Mouse (Mus musculus) urinary bladder, postnatal 0 days (tissue): ENCODE data around the gene Gm21974. TPM values are rescaled to one million over a fixed set of nuclear protein-coding genes. Genes with fewer than 3 reads are reported as not detected.

Experiments
- polyA plus RNA-seq: library from polyadenylated mRNA; unstranded; fragments of >200 nt; fragmentation: Nextera tagmentation; extraction: Ambion mirVana; gene quantifications from 2 replicates; pipeline ENCODE4 v1.2.1, GENCODE M21; 2015

Gene Gm21974
- polyA plus RNA-seq = not detected in 2 replicates

DNA sequence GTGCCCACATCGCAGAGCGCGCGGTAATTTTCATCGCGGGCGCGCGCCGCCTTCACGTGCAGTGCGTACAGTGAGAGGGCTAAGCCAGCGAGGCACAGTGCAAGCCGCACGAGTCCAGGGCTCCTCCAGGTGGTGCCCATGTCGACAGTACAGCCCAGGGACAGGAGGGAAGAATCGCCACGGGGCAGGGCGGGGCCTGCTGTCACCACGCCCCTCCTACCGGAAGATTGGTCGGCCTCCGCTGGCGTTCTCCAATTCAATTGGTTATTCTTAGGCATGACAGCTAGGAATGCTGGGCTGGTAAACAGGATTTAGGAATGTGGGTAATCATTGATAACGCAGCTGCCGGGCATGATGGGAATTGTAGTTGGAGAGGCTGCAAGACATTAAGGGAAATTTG is at the start of gene Gm21974, which contains the start of gene Vkorc1:
Gene Gm21974 (minus strand): TSS at position 13 of the 400 bp plus-strand sequence.
Gene Vkorc1 (minus strand): TSS at position 176 of the 400 bp plus-strand sequence.

DNA sequence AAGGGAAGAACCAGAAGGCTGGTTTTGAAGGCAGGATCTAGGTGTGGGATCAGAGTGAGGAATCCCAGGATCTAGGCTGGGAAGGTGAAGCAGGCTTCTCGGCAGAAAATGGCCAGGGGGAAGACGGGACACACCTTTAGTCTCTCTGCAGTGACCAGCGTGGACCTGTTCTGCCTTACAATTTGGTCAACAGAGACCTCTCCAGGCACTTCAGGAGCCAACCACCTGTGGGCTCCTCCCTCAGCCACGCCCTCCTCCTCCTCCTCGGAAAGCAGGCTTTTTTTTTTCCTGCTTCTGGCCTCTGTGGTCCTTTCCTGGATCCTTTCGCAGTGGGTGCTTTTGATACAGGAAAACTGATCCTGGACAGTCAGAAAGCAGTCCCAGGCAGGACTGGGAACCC is 34.7 kb upstream of the Gm21974 start, which contains the start of gene Prss8:
Gene Prss8 (minus strand): TSS at position 182 of the 400 bp plus-strand sequence.

DNA sequence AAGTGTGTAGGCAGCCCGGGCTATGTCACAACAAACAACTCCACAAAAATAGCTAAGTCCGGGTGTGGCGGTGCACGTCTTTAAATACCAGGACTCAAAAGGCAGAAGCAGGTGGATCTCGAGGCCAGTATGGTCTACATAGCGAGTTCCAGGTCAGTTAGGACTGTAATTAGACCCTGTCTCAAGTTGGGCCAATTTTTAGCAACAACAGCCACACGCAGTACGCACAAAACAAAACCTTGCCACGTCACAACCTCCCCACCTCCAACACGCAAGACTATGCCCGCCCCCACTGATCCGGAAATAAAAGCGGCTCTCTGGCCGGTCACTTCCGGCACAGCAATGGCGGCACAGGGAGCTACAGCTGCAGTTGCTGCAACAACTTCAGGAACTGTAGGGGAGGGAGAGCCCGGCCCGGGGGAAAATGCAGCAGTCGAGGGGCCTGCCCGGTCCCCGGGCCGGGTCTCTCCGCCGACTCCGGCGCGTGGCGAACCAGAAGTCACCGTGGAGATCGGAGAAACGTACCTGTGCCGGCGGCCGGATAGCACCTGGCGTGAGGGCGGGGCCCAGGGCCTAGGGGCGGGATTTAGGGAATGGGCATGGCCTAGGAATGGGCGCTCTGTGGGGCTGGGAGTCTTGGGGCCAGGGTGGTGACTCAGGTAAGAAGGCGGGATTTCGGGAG is 17.1 kb upstream of the Gm21974 start, which contains the start of gene Kat8:
Gene Kat8 (plus strand): TSS at position 327 of the 682 bp plus-strand sequence.

DNA sequence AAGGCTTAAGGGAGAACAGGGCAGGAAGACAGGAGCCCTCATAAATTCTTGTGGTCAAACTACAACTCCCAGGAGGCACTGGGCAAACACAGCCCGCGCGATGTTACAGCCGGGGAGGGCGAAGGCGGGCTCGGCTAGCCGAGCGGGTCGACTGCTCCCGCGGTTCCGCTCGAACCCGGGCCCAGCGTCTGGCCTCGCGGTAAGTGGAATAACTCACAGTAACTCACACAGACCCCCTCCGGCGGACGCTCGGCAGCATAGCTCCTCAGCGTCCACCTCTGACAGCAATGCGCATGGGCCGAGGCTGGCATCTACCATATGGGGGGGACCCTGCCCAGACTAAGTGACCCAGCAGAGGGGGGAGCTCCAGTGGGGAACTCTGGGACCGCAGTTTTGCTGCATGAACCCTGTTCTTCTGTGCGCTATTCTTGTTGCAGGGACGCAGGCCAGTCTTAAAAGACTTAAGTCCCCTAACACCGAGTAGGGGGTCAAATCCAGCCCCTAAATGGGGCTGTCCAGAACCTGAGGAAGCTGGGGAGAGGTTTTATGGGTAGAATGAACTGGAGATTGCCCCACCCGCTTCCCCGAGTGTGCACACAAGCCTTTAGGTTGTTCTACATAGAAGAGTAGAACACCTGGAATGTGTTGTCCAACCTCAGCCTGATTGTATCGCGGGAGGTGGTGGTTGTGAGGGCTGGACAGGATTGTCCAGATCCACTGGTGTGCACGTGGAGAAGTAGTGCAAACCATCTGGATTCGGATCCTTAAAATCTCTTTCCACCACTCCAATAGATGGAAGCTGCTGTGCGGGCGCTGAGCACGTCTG is 8.9 kb upstream of the Gm21974 start, which contains the start of gene Bckdk:
Gene Bckdk (plus strand): TSS at position 112 of the 826 bp plus-strand sequence.

DNA sequence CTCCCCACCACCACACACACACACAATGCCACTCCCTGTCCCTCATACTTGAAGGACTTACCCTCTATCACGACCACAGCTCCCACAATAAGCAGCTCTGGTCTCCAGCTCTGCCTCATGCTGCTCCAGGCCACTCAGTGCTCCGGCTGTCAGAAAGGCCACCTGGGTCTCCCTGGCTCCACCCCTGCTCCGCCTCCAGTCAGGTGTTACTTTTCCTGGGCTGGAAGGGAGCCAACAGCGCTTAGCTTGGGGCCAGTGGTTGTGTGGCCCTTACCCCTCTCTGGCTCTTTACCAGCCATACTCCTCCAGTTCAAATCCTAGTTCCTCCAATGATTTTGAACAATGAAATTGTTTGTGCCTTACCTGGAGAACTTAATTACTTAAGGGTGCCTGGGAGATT is 4.5 kb downstream of the Gm21974 start, which contains the start of gene Prss53:
Gene Prss53 (minus strand): TSS at position 173 of the 400 bp plus-strand sequence.

DNA sequence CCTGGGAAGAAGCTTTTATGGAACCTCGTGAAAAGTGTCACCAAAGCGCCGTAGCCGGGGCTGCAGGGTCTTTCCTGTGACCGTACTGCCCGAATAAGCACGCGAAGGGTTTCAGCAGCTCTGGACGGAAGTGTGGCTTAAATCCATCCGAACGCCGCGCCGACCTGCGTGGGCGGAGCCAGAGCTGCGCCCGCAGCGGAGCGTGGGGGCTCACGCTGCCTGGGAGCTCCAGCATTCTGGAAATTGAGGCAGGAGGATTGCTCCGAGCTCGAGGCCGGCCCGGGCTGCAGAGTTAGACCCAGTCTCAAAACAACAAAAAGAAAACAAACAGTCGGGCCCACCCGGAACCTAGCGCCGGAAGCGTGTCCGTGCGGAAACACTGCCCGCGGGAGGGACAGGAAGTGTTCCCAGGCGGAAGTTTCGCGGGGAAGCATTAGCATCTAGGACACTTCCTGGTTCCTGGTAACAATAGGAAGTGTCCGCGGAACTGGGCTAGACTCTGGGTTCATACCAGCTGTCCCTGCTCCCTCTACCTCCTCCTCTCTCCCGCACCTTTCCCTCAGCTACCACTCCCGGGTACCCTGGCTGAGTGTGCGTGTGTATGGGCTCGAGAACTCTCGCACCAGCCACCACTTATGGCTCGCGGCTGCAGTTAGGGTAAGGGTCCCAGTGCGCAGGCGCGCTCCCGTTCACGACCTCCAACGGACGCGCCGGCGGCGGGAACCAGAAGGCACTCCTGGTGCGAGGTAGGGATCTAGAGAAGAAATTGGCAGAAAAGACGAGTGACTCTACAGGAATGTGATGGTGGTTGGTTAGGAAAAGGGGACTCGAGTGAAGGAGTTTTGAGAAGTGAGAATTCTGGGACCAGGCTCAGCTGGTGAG is 18.5 kb downstream of the Gm21974 start, which contains the start of gene Zfp668:
Gene Zfp668 (minus strand): TSS at position 362 of the 882 bp plus-strand sequence.

DNA sequence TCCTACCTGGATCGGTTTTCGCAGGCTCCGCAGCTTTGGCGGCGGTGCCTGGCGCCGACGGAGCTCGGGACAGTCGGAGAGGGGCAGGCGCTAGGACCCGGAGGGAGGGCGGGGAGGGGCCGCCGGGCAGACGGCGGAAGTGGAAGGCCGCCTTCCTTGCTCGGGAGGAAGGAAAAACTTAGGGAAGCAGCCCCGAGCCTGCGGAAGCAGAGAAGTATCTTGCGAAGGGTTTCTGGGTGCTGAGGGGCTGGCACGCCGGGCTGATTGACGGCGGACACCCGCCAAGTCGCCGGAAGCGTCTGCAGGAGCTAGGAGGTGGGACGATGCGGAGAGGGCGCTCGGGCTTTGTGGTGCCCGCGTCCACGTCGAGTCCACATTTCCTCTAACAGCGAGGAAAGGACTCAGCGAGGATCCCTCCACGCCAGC is 19.2 kb downstream of the Gm21974 start, which contains the start of gene Zfp646:
Gene Zfp646 (plus strand): TSS at position 181 of the 426 bp plus-strand sequence.

Other genes starting within 250 kb of the Gm21974 start
- 31.0 and 37.4 TPM in 2 replicates for gene Bcl7c, start 186.5 kb downstream of the Gm21974 start, polyA plus RNA-seq
- gene Ctf1, start 182.7 kb downstream of the Gm21974 start, polyA plus RNA-seq = 5.9 and 6.1 TPM in 2 replicates
- gene Ctf2, start 163.3 kb downstream of the Gm21974 start, polyA plus RNA-seq = 0.12 TPM in 1 of 2 replicates, not detected in the other
- 1.1 and 1.4 TPM in 2 replicates for gene Fbxl19, start 150.9 kb downstream of the Gm21974 start, polyA plus RNA-seq
- 22.1 and 26.0 TPM in 2 replicates for gene Orai3, start 125.6 kb downstream of the Gm21974 start, polyA plus RNA-seq
- 9.4 and 11.0 TPM in 2 replicates for gene Setd1a, start 118.8 kb downstream of the Gm21974 start, polyA plus RNA-seq
- gene Gm49388, start 109.8 kb downstream of the Gm21974 start, polyA plus RNA-seq = not detected in 2 replicates
- gene Hsd3b7, start 94.8 kb downstream of the Gm21974 start, polyA plus RNA-seq = 26.7 and 37.8 TPM in 2 replicates
- gene Stx4a, start 71.2 kb downstream of the Gm21974 start, polyA plus RNA-seq = 47.2 and 47.9 TPM in 2 replicates
- 0.67 and 1.3 TPM in 2 replicates for gene Stx1b, start 70.9 kb downstream of the Gm21974 start, polyA plus RNA-seq
- gene Zfp646, start 19.2 kb downstream of the Gm21974 start, polyA plus RNA-seq = 3.5 and 3.8 TPM in 2 replicates
- gene Zfp668, start 18.6 kb downstream of the Gm21974 start, polyA plus RNA-seq = 6.5 and 6.9 TPM in 2 replicates
- 0.65 and 0.75 TPM in 2 replicates for gene Prss53, start 4.5 kb downstream of the Gm21974 start, polyA plus RNA-seq
- gene Vkorc1, start 163 bp upstream of the Gm21974 start, polyA plus RNA-seq = 151 and 156 TPM in 2 replicates
- 103 and 107 TPM in 2 replicates for gene Bckdk, start 8.6 kb upstream of the Gm21974 start, polyA plus RNA-seq
- 16.2 and 16.4 TPM in 2 replicates for gene Kat8, start 17.1 kb upstream of the Gm21974 start, polyA plus RNA-seq
- 27.0 and 30.7 TPM in 2 replicates for gene Prss8, start 34.6 kb upstream of the Gm21974 start, polyA plus RNA-seq
- gene Prss36, start 51.3 kb upstream of the Gm21974 start, polyA plus RNA-seq = 7.0 and 8.1 TPM in 2 replicates
- 172 TPM in 2 replicates for gene Fus, start 72.0 kb upstream of the Gm21974 start, polyA plus RNA-seq
- 74.4 and 124 TPM in 2 replicates for gene Pycard, start 98.4 kb upstream of the Gm21974 start, polyA plus RNA-seq
- gene Trim72, start 108.5 kb upstream of the Gm21974 start, polyA plus RNA-seq = 0.10 and 0.20 TPM in 2 replicates
- gene Itgam, start 167.2 kb upstream of the Gm21974 start, polyA plus RNA-seq = 5.6 and 33.1 TPM in 2 replicates
- gene Gm49368, start 167.2 kb upstream of the Gm21974 start, polyA plus RNA-seq = 0.80 TPM in 1 of 2 replicates, not detected in the other
- 0.07 and 0.29 TPM in 2 replicates for gene Itgax, start 234.1 kb upstream of the Gm21974 start, polyA plus RNA-seq